Mouse (Mus musculus): ENCODE measurements around the gene Mms19.
"Not testable (repeated sequence)": the region's sequence is repeated elsewhere in the genome, so short reads cannot be mapped to it uniquely, and the experiment has no call there.

The Mms19 gene

GRCm38 (mm10) chr19:41933179-41934086 lies 47.5 kb downstream of the Mms19 start, which contains the start of the genes Exosc1 and Zdhhc16:
Gene Exosc1 (minus strand): TSS chr19:41933423.
Gene Zdhhc16 (plus strand): TSS chr19:41933480.
- DNase-seq, result peak; percentile 98 to 99

GRCm38 (mm10) chr19:41932686-41933085 lies 48.3 kb downstream of the Mms19 start:
- no peak for DNase-seq

- DNase-seq, result no peak
Measured at GRCm38 (mm10) chr19:41920412-41921067, 60.4 kb downstream of the Mms19 start.

GRCm38 (mm10) chr19:41919471-41919870 lies 61.5 kb downstream of the Mms19 start:
- no peak for DNase-seq

- no peak for DNase-seq
Measured at GRCm38 (mm10) chr19:41916853-41917252, 64.1 kb downstream of the Mms19 start.

GRCm38 (mm10) chr19:41915294-41915693 lies 65.7 kb downstream of the Mms19 start:
- no peak for DNase-seq

GRCm38 (mm10) chr19:41914592-41914882 lies 66.4 kb downstream of the Mms19 start:
- not testable (repeated sequence) for DNase-seq

- no peak for DNase-seq
Measured at GRCm38 (mm10) chr19:41913774-41914591, 67.0 kb downstream of the Mms19 start.

GRCm38 (mm10) chr19:41912121-41913080 lies 68.6 kb downstream of the Mms19 start:
- peak; percentile 24 to 71 for DNase-seq

GRCm38 (mm10) chr19:41911178-41912073 lies 69.5 kb downstream of the Mms19 start, which contains the start of gene Pgam1:
Gene Pgam1 (plus strand): TSS chr19:41911923.
- DNase-seq, result peak; percentile 97 to 99

- no peak for DNase-seq
Measured at GRCm38 (mm10) chr19:41910396-41910795, 70.6 kb downstream of the Mms19 start.

GRCm38 (mm10) chr19:41908736-41909135 lies 72.2 kb downstream of the Mms19 start:
- no peak for DNase-seq

- DNase-seq, result peak; percentile 19 to 29
Measured at GRCm38 (mm10) chr19:41907079-41907760, 73.7 kb downstream of the Mms19 start.

- DNase-seq, result no peak
Measured at GRCm38 (mm10) chr19:41906311-41907078, 74.5 kb downstream of the Mms19 start.

GRCm38 (mm10) chr19:41905246-41905645 lies 75.7 kb downstream of the Mms19 start:
- DNase-seq, result no peak

- no peak for DNase-seq
Measured at GRCm38 (mm10) chr19:41902848-41903593, 77.9 kb downstream of the Mms19 start.

- DNase-seq, result no peak
Measured at GRCm38 (mm10) chr19:41901696-41902095, 79.3 kb downstream of the Mms19 start.

- DNase-seq, result no peak
Measured at GRCm38 (mm10) chr19:41900495-41901090, 80.4 kb downstream of the Mms19 start.

All from cerebellum, postnatal 25 days (tissue).